Mouse (Mus musculus) MEL (cell line): Measurements from ENCODE around the gene Clint1. TPM values are rescaled to one million over a fixed set of nuclear protein-coding genes. Genes with fewer than 3 reads are reported as not detected.

Experiments
- DNase-seq: peaks from one replicate; pipeline ENCODE4 v3.0.0; 2011; ENCODE audit warnings: low read depth, low spot score
- H3K27ac ChIP-seq: 2 replicates; pipeline ENCODE4 v1.5.1; 2012; ENCODE audit warnings: low read depth, mild to moderate bottlenecking, control low read depth, low read length, moderate library complexity; ENCODE audit not compliant: control insufficient read depth
- H3K27me3 ChIP-seq, 2 experiments: fragments of 150-350 bp in 1 of 2; sonication (generic) in 1 of 2; 2 replicates each; pipeline ENCODE4 v1.6.1; 2012; ENCODE audit warnings: low read length in 2 of 2, mild to moderate bottlenecking in 2 of 2, improper control_type of control experiment in 1 of 2, moderate library complexity in 1 of 2; ENCODE audit not compliant: insufficient read depth in 2 of 2, control insufficient read depth in 1 of 2
- H3K36me3 ChIP-seq, 2 experiments: 2 replicates each; pipeline ENCODE4 v1.6.1; 2012 to 2014; ENCODE audit warnings: low read length in 2 of 2, improper control_type of control experiment in 1 of 2, inconsistent platforms in 1 of 2, mild to moderate bottlenecking in 1 of 2; ENCODE audit not compliant: insufficient read depth in 2 of 2, control insufficient read depth in 1 of 2
- H3K4me1 ChIP-seq, 2 experiments: fragments of 150-350 bp in 1 of 2; sonication (generic) in 1 of 2; 2 replicates each; pipeline ENCODE4 v1.6.1; 2012; ENCODE audit warnings: low read length in 2 of 2, improper control_type of control experiment in 1 of 2, mild to moderate bottlenecking in 1 of 2; ENCODE audit not compliant: insufficient read depth in 2 of 2, control insufficient read depth in 1 of 2
- H3K4me3 ChIP-seq, 2 experiments: fragments of 150-350 bp in 1 of 2; sonication (generic) in 1 of 2; 2 replicates each; pipeline ENCODE4 v1.5.1; 2012; ENCODE audit warnings: low read depth in 2 of 2, low read length in 2 of 2, mild to moderate bottlenecking in 2 of 2, moderate library complexity in 2 of 2, control low read depth in 1 of 2, improper control_type of control experiment in 1 of 2; ENCODE audit not compliant: control insufficient read depth in 1 of 2, insufficient read depth in 1 of 2
- H3K79me2 ChIP-seq: 2 replicates; pipeline ENCODE4 v1.6.1; 2012; ENCODE audit warnings: mild to moderate bottlenecking, low read length, moderate library complexity; ENCODE audit not compliant: control insufficient read depth, poor library complexity, insufficient read depth
- H3K9ac ChIP-seq: 2 replicates; pipeline ENCODE4 v1.6.1; 2012; ENCODE audit warnings: low read depth, mild to moderate bottlenecking, control low read depth, low read length, moderate library complexity; ENCODE audit not compliant: control insufficient read depth, poor library complexity, severe bottlenecking
- H3K9me3 ChIP-seq: fragments of 150-350 bp; sonication (generic); replicated peaks from 2 replicates; pipeline ENCODE4 v1.6.1; 2012; ENCODE audit warnings: mild to moderate bottlenecking, low read length, improper control_type of control experiment, moderate library complexity; ENCODE audit not compliant: insufficient read depth
- BHLHE40 ChIP-seq: IDR thresholded peaks from 2 replicates; pipeline ENCODE4 v1.6.1; 2012; ENCODE audit warnings: low read depth, mild to moderate bottlenecking, inconsistent platforms, low read length, improper control_type of control experiment, borderline replicate concordance
- CHD1 ChIP-seq: IDR thresholded peaks from 2 replicates; pipeline ENCODE4 v1.6.1; 2012; ENCODE audit warnings: low read depth, mild to moderate bottlenecking, inconsistent platforms, low read length, improper control_type of control experiment
- CHD2 ChIP-seq: IDR thresholded peaks from 2 replicates; pipeline ENCODE4 v1.6.1; 2011; ENCODE audit warnings: low read length, improper control_type of control experiment
- CTCF ChIP-seq, 3 experiments: IDR thresholded peaks in 2 of 3; conservative IDR thresholded peaks in 1 of 3; 2 replicates each; pipeline ENCODE4 v1.5.1; 2011 to 2012; ENCODE audit warnings: low read length in 3 of 3, low read depth in 2 of 3, mild to moderate bottlenecking in 2 of 3, improper control_type of control experiment in 1 of 3, inconsistent platforms in 1 of 3, mixed read lengths in 1 of 3, moderate library complexity in 1 of 3; ENCODE audit not compliant: control insufficient read depth in 1 of 3, insufficient read depth in 1 of 3, poor library complexity in 1 of 3, severe bottlenecking in 1 of 3
- ELF1 ChIP-seq: IDR thresholded peaks from 2 replicates; pipeline ENCODE4 v1.6.1; 2014; ENCODE audit warnings: low read depth, mild to moderate bottlenecking, inconsistent platforms, low read length, improper control_type of control experiment, moderate library complexity
- ETS1 ChIP-seq: IDR thresholded peaks from 2 replicates; pipeline ENCODE4 v1.6.1; 2012; ENCODE audit warnings: low read depth, mild to moderate bottlenecking, inconsistent platforms, low read length, improper control_type of control experiment, moderate library complexity
- GABPA ChIP-seq: IDR thresholded peaks from 2 replicates; pipeline ENCODE4 v1.6.1; 2012; ENCODE audit warnings: low read depth, mild to moderate bottlenecking, inconsistent platforms, low read length, improper control_type of control experiment, moderate library complexity
- GATA1 ChIP-seq: IDR thresholded peaks from 2 replicates; pipeline ENCODE4 v1.6.1; 2011; ENCODE audit warnings: low read depth, low read length, improper control_type of control experiment
- JUND ChIP-seq: IDR thresholded peaks from 2 replicates; pipeline ENCODE4 v1.6.1; 2011; ENCODE audit warnings: low read depth, mild to moderate bottlenecking, improper control_type of control experiment, low read length
- KAT2A ChIP-seq: conservative IDR thresholded peaks from 2 replicates; pipeline ENCODE4 v1.6.1; 2012; ENCODE audit warnings: low read depth, low read length, improper control_type of control experiment, inconsistent platforms
- MAX ChIP-seq: IDR thresholded peaks from 2 replicates; pipeline ENCODE4 v1.6.1; 2011; ENCODE audit warnings: low read length, improper control_type of control experiment
- MEF2A ChIP-seq: IDR thresholded peaks from 2 replicates; pipeline ENCODE4 v1.6.1; 2014; ENCODE audit warnings: low read depth, mild to moderate bottlenecking, inconsistent platforms, low read length, improper control_type of control experiment; ENCODE audit not compliant: poor library complexity, insufficient replicate concordance, severe bottlenecking; ENCODE audit errors: extremely low read depth
- MYB ChIP-seq: IDR thresholded peaks from 2 replicates; pipeline ENCODE4 v1.6.1; 2011; ENCODE audit warnings: mild to moderate bottlenecking, low read depth, low read length, improper control_type of control experiment
- MYC ChIP-seq: IDR thresholded peaks from 2 replicates; pipeline ENCODE4 v1.6.1; 2011; ENCODE audit warnings: low read depth, mild to moderate bottlenecking, low read length, improper control_type of control experiment, moderate library complexity
- NRF1 ChIP-seq: IDR thresholded peaks from 2 replicates; pipeline ENCODE4 v1.6.1; 2014; ENCODE audit warnings: low read depth, mild to moderate bottlenecking, inconsistent platforms, low read length, improper control_type of control experiment, moderate library complexity; ENCODE audit not compliant: poor library complexity, insufficient read depth, severe bottlenecking
- POLR2AphosphoS2 ChIP-seq: IDR thresholded peaks from 2 replicates; pipeline ENCODE4 v1.6.1; 2011; ENCODE audit warnings: low read length, improper control_type of control experiment
- POLR2AphosphoS5 ChIP-seq: IDR thresholded peaks from 2 replicates; pipeline ENCODE4 v1.6.1; 2012; ENCODE audit warnings: low read depth, borderline replicate concordance, mild to moderate bottlenecking, inconsistent platforms, low read length, moderate library complexity, mixed read lengths
- RAD21 ChIP-seq: IDR thresholded peaks from 2 replicates; pipeline ENCODE4 v1.6.1; 2011; ENCODE audit warnings: mild to moderate bottlenecking, low read depth, low read length, improper control_type of control experiment
- RCOR1 ChIP-seq: IDR thresholded peaks from 2 replicates; pipeline ENCODE4 v1.6.1; 2012; ENCODE audit warnings: low read depth, mild to moderate bottlenecking, inconsistent platforms, low read length, improper control_type of control experiment
- SMC3 ChIP-seq: IDR thresholded peaks from 2 replicates; pipeline ENCODE4 v1.6.1; 2011; ENCODE audit warnings: low read depth, low read length, improper control_type of control experiment
- TAL1 ChIP-seq: IDR thresholded peaks from 2 replicates; pipeline ENCODE4 v1.6.1; 2012; ENCODE audit warnings: mild to moderate bottlenecking, inconsistent platforms, low read length, moderate library complexity, mixed read lengths
- TCF12 ChIP-seq: IDR thresholded peaks from 2 replicates; pipeline ENCODE4 v1.6.1; 2014; ENCODE audit warnings: low read depth, mild to moderate bottlenecking, inconsistent platforms, low read length, improper control_type of control experiment, moderate library complexity
- USF1 ChIP-seq: IDR thresholded peaks from 2 replicates; pipeline ENCODE4 v1.6.1; 2014; ENCODE audit warnings: low read depth, mild to moderate bottlenecking, inconsistent platforms, low read length, improper control_type of control experiment, moderate library complexity
- USF2 ChIP-seq, 2 experiments: IDR thresholded peaks; 2 replicates each; pipeline ENCODE4 v1.6.1; 2011 to 2012; ENCODE audit warnings: improper control_type of control experiment in 2 of 2, low read length in 2 of 2, borderline replicate concordance in 1 of 2, inconsistent platforms in 1 of 2, low read depth in 1 of 2, mild to moderate bottlenecking in 1 of 2; ENCODE audit not compliant: insufficient read depth in 1 of 2
- ZC3H11A ChIP-seq: IDR thresholded peaks from 2 replicates; pipeline ENCODE4 v1.6.1; 2012; ENCODE audit warnings: low read depth, mild to moderate bottlenecking, inconsistent platforms, low read length, improper control_type of control experiment
- ZKSCAN1 ChIP-seq: IDR thresholded peaks from 2 replicates; pipeline ENCODE4 v1.6.1; 2012; ENCODE audit warnings: low read depth, mild to moderate bottlenecking, inconsistent platforms, low read length, improper control_type of control experiment, moderate library complexity
- ZNF384 ChIP-seq: IDR thresholded peaks from 2 replicates; pipeline ENCODE4 v1.6.1; 2012; ENCODE audit warnings: low read depth, mild to moderate bottlenecking, inconsistent platforms, low read length, improper control_type of control experiment
- polyA plus RNA-seq, 2 experiments: library from polyadenylated mRNA; stranded (reverse) in 1 of 2; unstranded in 1 of 2; fragments of >175 nt in 1 of 2; fragments of >200 nt in 1 of 2; gene quantifications; 2 replicates each; pipeline versions ENCODE4 v1.2.1 to v1.2.4; 2012; ENCODE audit warnings: low replicate concordance in 2 of 2, low read depth in 1 of 2; ENCODE audit not compliant: insufficient read length in 2 of 2, insufficient read depth in 1 of 2, missing spikeins in 1 of 2
- total RNA-seq: library from RNA; depleted of rRNA; stranded (reverse); fragments of 300-350 nt; gene quantifications from 2 replicates; pipeline ENCODE4 v1.2.3, GENCODE M21; 2012

The Clint1 gene
- total and polyA plus RNA-seq, 3 experiments: 58.5 to 184 (median 102) TPM

DNA sequence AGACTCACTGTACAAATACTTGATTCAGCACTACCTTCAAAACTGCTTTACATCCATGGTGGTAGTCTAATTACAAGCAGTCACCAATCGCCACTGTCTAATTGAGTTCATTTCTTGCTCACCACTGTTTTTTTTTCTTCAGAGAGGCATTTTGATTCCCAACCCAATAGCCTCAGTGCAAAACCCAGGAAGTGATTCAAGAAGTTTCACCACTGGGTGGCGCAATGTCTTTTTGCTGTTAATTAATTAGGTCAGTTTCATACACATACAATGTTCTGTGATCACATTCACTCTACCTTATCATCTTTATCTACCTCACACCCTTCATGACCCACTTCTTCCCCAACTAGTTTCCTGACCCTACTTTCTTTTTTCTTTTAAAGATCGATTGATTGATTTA is 107.7 kb downstream of the Clint1 start:
- Histone ChIP-seq H3K79me2 (peaks cover 1% of the 10 kb centered on the region; the same call in 1 of the 2 replicates), H3K27ac (no peak overlapping the region), H3K9ac (no peak overlapping the region), H3K9me3 (no peaks in the 10 kb centered on the region), H3K27me3 (peaks cover 5 to 7% of the 10 kb centered on the region in 2 experiments), H3K4me1 (peaks cover 1 to 3% of the 10 kb centered on the region in 2 experiments; a peak in 1 of 4 replicates), H3K36me3 (peaks cover 0 to 2% of the 10 kb centered on the region in 2 experiments; a peak in 1 of 4 replicates), H3K4me3 (no peak overlapping the region)
- peak; percentile 79 for DNase-seq
- TF ChIP-seq KAT2A (no peak), ZC3H11A (peak; percentile 25; the same call in 1 of the 2 replicates), CHD2 (no peak), CTCF (IDR thresholded peaks at IDR 0.05 in 2 of 3, conservative IDR thresholded peaks at IDR 0.05 in 1 of 3; ENCODE audit: control insufficient read depth in 1 of 3, insufficient read depth in 1 of 3, low read depth in 2 of 3, low read length in 3 of 3, poor library complexity in 1 of 3, severe bottlenecking in 1 of 3) (peak; percentile 14 to 66 (median 45); a peak in 4 of 6 replicates), NRF1 (no peak), ZNF384 (peak; percentile 70), JUND (no peak), MYB (no peak), GATA1 (no peak), ELF1 (peak; percentile 87), ZKSCAN1 (no peak), POLR2AphosphoS5 (no peak), MYC (no peak), TAL1 (no peak), ETS1 (no peak), RAD21 (peak; percentile 37), MAX (no peak), BHLHE40 (no peak), CHD1 (no peak), POLR2AphosphoS2 (no peak), TCF12 (no peak), USF1 (no peak), USF2 (IDR thresholded peaks at IDR 0.05; ENCODE audit: borderline replicate concordance in 1 of 2, insufficient read depth in 1 of 2, low read depth in 1 of 2, low read length in 2 of 2) (no peak), SMC3 (peak; percentile 57), GABPA (no peak), RCOR1 (no peak), MEF2A (no peak)
